Mouse (Mus musculus) ES-CJ7 (cell line): Measurements from ENCODE around the gene Prss28.

Experiments used
- DNase-seq: peaks from one replicate; pipeline ENCODE4 v3.0.0; 2011; ENCODE audit warnings: low read depth, low spot score

Prss28 gene

GRCm38 (mm10) chr17:25341490-25341889 lies 33.0 kb downstream of the Prss28 start:
- DNase-seq: no peak

GRCm38 (mm10) chr17:25345462-25345861 lies 37.0 kb downstream of the Prss28 start, which contains the start of gene Tpsab1:
Tpsab1 (minus strand) TSS chr17:25345562.
- DNase-seq: no peak

- no peak for DNase-seq
Observed at GRCm38 (mm10) chr17:25361291-25361690, 52.8 kb downstream of the Prss28 start.
